Mouse (Mus musculus) regulatory T cell (primary cell): ENCODE data around the gene Cpt1a.

Experiments
- in situ Hi-C: fragments of 300-600 bp; cut with MboI, MseI; formaldehyde crosslinking; loops from one replicate; pipeline ENCODE4 v1.15.1; 2025; ENCODE audit warnings: high pct_unique_total_duplicates

Cpt1a gene

DNA sequence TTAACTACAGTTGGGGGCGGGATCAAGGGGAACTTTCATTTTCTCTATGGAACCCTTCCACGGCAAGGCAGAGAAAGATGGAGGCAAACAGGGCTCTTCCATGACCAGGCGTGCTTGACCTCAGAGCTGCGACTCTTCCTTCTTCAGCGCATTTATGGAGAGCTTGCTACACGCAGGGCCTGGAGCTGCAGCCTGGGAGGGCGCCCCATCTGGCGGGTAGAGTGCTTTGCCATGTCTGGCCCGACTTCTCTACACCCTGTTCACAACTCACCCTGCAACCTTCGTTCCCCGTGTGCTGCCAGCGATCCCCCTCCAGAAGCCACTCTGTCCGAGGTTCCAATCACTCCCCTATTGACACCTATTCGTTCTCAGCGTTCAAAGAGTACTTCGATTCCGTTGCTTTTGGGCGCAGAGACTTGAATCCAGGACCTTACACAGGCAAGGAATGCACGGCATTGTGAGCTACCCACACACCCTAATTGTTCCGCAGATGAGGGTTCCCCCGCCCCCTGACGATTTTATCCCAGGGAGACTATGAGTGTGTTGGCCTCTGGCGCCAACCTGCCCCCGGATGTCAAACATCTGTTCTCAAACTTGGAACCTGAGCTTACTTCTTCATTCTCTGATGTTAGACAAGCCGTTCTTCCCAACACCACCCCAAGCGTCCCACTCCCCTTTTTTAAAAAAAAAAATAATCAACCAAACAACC is at the start of gene Cpt1a:
Gene Cpt1a (plus strand): TSS at position 74 of the 709 bp plus-strand sequence.
- in situ Hi-C loops = loop anchor here (10.0 kb wide), 1 partner anchor 792 kb away; no protein-coding TSS in a partner anchor

DNA sequence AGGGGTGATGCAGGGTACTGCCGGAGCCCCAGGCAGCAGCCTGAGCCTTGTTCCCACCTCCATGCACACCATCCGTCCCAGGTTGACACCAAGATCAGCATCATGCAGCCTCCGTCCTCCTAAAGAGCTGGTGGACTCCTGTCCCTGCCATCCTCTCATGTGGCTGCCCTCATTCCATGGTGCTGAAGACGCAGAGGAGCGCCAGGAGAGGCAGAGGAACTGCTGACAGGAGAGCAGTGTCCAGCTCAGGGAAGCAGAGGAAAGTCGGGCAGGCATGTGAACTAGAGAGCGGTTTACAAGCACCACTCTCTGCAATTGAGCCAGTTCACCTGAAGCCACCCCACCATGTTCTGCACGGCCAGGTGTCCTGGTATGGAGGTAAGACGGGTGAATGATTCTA is 48.8 kb upstream of the Cpt1a start:
- in situ Hi-C loops = no loop called here

DNA sequence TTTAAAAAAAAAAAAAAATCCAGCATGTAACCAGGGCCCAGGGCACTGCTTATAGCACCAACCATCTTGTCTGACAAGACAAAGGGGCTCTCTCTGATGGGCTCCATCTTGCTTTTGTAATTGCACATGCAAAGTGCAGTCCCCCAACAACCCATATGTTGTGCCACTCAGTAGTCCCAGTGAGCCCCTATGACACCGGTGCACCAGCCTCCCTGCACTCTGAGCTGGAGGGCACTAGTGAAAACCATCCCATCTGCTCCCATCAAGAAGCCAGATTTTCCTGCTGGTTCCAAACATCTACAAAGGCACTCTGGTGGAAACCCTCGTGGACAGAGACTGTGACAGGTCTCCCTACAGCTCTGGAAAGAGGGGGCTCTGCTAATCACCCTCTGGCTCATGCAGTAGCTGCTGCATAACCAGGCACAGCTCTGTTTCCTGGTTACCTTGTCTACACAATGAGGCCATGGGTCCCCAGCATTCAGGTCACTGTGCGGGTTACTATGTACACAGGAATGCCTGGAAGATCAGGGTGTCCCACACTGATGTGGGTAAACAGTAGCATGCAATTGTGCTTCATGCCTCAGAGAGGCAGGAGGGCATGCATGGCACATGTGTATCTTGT is 46.3 kb upstream of the Cpt1a start:
- in situ Hi-C loops = loop anchor here (5.0 kb wide), 1 partner anchor 41 kb away; no protein-coding TSS in a partner anchor

DNA sequence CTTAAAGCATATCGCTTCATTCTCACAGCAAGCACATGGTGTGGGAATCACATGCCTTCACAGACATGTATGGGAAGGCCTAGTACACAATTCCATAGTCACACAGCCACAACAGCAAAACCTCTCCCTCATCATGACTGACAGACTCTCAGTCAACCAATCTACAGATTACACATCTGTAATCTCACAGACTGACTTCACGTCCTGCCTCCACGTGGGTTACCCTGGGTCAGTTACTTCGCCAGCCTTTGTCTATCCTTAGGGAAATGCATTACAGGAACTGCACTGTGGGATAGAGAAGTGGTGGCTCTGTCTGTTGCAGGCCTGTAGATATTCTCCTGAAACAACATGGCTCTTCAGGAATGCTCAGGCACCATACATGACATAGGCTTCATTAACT is 40.2 kb upstream of the Cpt1a start:
- in situ Hi-C loops = loop anchor here (10.0 kb wide), 1 partner anchor 163 kb away; no protein-coding TSS in a partner anchor

DNA sequence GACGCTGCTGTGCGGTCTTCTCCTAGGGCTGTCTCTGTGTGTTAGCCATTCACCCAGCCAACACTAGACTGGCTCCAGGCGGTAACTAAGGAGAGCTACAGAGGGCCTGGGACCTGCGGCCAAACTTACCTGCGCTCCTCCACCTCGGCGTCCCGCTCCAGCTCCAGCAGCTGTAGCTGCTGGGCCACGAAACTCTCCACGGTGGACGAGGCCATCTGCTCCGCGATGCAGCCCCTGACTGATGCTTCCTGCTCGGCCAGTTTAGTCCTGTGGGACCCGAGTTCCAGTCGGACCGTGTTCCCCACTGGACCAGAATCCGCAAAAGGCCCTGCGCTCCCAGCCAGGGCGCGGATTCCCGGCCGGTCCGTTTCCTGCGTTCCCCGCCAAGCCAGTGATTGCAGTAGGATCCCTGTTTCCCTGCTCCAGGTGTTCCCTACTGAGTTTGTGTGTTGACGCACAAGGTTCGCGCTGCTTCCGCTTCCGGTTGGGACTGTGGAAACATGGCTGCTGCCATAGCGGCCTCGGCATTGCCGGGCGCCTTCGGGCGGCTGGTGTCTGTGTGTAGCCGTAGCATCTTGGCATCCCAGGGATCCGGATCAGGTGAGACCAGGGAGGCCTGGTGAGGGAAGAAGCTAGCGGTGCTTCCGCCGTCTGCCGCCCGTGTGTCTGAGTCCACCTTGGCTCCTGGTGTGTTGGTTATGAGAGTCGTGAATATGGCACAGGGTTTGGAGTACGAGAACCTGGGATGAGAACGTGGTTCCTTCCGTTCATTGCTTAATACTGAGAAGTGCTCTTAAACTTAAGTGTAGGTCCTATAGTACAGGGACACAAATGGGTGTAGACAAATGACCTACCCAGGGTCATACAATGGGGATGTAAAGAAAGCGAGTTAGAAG is 39.3 kb upstream of the Cpt1a start, which contains the start of the genes Mrpl21 and Ighmbp2:
Gene Mrpl21 (plus strand): TSS at position 330 of the 896 bp plus-strand sequence.
Gene Ighmbp2 (minus strand): TSS at position 446 of the 896 bp plus-strand sequence.
- in situ Hi-C loops = loop anchor here (10.0 kb wide), 1 partner anchor 162 kb away; no protein-coding TSS in a partner anchor

DNA sequence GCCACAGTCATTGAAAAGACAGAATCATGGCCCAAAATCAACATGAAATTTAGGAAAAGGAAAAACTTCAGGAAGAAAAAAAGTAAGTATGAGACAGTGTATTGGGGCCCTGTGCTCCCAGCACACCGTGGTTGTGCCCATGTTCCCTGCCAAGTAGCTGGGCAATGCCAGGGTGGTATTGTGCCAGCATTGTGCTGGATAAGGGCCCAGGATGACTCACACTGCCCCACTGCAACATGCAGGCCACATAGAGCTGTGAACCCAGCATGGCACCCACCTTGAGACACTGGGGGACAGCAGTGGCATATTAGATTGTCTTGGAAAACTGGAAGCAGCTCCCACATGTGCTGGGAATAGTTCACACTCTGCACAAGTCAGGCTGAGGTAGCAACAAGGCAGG is 33.1 kb upstream of the Cpt1a start:
- in situ Hi-C loops = loop anchor here (10.0 kb wide), 1 partner anchor 156 kb away; no protein-coding TSS in a partner anchor

DNA sequence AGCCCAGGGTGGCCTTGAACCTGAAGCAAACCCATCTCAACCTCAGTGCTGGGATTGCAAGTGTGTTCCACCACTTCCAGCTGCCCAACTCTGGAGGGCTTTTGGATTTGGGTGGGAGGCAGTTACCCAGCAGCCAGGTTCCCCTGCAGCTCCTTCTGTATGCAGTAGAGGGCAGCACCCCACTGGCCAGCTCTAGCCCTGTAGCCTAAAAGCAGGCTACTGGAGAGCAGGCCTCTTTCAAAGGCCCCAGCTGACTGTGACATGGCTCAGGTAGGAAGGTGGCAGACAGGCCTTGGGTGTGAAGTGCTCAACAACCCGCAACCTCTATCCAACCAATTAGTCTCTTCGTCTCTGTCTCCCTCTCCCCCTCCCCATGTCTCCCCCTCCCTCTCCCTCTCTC is 30.1 kb upstream of the Cpt1a start:
- in situ Hi-C loops = no loop called here

DNA sequence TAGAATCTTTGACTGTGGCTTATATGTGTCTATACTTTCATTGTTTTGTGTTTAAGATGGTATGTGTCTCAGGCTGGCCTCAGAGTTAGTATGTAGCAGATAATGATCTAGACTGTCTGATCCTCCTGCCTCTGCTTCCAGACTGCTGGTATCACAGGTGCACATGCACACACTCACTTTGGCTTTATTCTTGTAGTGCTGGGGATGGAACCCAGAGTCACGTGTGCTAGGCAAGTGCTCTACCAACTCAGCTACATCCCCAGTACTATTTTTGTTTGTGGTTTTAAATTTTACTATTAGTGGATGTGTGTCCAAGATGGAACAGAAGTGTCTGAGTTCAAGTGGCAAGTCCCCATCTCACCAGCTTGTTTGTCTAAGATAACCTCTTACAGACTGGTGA is 29.1 kb upstream of the Cpt1a start:
- in situ Hi-C loops = no loop called here

DNA sequence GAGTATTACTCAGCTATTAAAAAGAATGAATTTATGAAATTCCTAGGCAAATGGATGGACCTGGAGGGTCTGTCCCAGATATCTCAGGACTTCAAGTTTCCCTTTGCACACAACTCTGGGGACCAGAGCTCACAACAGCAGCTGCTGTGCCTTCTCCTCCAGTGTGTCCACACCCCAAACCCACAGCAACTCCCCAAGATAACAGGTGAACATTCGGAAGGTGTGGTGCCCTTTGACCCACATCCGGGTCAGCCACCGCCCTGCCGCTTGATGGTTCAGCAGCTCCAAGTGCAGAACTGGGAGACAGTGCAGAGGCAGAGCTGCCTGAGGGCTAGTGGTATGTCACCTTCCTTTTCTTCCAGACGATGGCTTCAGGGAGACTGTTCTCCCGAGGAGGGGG is 26.9 kb upstream of the Cpt1a start:
- in situ Hi-C loops = no loop called here

DNA sequence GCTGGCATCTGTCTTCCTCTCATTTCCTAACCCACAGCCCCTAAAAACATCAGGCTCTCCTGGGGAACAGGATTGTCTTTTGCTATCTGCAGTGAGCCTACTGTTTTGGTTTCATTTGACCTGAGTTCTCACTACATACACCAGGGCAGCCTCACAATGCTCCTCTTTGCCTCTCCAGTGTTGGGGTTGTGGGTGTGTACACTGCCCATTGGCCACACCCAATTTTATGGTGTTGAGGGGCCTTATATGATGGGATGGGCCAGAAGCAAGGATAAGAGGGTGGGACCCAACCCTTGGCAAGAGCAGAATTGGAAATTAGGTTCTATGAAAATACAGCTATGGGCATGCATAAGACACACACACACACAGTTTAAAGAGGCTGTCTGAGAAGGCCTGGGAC is 25.1 kb upstream of the Cpt1a start:
- in situ Hi-C loops = no loop called here

DNA sequence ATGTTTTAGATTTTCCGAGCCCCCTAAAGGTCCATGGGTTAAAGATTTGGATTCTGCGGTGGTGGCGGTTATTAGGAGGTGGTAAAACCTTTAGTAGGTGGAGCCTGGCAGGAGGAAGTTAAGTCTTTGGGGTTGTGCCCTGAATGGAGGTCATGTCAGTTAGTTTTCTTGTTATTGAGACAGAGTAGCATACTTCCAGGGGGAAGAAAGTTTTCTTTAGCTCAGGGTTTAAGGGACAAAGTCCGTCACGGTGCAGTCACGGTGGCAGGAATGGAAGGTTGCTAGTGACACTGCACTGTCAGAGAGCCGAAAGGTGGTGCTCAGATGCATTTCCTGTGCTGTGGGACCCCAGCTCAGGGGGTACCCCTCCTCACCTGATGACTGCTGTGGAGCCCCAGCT is 24.4 kb upstream of the Cpt1a start:
- in situ Hi-C loops = no loop called here

DNA sequence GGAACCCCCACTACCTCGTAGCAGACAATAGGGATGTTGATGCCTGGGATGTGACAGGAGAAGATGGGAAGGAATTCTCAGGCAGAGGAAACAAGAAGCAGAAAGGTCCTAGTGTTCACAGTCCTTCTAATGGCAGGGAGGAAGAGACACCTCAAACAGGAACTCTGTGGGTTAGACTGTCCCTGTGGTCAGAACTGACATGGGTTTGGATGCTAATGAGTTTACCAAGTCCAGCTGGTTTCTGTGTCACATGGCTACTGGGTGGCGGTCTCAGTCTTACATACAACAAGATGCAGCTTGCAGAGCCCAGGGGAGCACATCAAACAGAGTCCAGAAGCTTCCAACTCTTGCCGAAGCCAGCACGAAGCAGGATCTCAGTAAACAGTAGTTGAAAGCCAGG is 18.1 kb upstream of the Cpt1a start:
- in situ Hi-C loops = no loop called here

DNA sequence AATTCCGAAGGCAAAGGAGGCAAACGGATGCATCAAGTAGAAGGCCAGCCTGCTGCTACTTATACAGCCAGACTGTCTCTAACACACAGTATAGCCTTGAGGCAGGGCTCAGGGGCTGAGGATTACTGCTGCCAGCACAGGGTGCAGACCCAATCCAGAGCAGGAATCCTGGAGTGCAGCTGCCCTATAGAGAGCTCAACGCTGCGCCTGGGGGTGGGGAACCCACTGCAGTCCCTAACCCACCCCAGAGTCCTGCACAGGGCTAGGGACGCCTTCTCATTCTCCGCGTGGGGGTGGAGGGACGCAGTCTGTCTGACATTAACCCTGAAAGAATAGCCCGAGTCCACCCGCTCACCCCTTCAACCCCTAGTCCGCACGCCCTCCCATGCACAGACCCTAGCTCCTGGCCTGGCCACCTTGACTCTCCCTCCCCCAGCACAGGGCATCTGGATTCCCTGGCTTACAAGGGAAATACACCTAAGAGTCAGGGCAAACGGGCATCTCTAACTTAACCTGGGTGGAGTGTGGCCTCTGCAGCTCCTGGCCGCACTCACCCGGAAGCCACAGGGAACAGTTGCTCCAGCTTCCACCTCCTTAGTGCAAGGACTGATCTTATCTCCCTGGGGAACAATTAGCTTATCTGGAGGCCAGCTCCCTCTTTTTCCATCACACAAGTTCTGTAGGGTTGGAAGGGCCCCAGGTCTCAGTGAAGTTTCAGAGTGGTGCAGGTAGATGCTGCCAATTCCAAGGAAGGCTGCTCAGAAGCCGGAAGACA is 14.8 kb upstream of the Cpt1a start:
- in situ Hi-C loops = no loop called here

DNA sequence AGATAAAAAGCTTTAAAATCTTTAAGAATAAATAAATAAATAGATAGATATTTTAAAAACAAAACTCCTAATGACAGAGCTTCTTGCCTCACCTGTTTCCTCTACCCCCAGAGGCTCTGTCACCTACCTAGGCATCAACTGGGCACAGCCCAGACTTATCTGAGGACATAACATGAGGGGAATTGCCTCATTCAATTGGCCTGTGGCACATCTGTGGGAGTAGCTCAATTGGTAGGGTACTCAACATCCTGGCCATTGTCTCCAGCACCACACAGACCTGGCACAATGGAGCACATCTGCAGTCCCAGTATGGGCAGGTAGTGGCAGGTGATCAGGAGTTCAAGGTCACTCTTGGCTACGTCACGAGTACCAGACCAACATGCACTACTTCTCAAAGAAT is 2.8 kb upstream of the Cpt1a start:
- in situ Hi-C loops = loop anchor here (5.0 kb wide), 1 partner anchor 42 kb away; no protein-coding TSS in a partner anchor

DNA sequence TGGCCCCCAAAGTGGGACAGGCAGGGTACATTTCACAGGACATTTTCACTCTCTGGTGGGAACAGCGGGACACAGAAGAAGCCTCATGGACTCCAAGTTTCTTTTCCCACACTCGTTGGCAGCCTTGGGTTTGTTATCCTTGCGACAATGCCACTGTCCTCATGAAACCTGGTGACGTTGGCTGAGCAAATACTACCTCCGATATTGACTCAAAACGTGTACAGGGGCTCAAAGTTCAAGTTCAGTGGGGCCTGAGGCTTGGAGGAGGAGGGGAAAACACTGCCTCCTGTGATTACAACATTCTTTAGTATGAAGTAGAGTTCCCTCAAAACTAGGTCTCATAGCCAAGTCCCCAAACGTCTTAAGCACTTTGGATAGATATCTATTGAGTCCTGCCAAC is 2.0 kb upstream of the Cpt1a start:
- in situ Hi-C loops = loop anchor here (10.0 kb wide), 1 partner anchor 795 kb away; no protein-coding TSS in a partner anchor

DNA sequence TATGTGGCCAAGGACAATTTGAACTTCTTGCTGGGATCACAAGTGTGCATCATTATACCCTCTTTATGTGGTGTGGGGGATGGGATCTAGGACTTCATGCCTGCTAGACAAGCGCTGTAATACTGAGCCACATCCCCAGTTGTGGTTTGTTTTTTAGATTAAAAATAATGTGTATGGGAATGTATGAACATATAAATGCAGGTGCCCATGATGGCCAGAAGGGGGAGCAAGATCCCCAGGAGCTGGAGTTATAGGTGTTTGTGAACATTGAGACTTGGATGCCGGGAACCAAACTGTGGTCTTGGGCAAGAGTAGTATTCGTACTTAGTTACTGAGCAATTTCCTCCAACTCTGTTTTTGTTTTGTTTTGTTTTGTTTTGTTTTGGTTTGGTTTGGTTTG is 1.3 kb upstream of the Cpt1a start:
- in situ Hi-C loops = loop anchor here (10.0 kb wide), 1 partner anchor 794 kb away; no protein-coding TSS in a partner anchor

DNA sequence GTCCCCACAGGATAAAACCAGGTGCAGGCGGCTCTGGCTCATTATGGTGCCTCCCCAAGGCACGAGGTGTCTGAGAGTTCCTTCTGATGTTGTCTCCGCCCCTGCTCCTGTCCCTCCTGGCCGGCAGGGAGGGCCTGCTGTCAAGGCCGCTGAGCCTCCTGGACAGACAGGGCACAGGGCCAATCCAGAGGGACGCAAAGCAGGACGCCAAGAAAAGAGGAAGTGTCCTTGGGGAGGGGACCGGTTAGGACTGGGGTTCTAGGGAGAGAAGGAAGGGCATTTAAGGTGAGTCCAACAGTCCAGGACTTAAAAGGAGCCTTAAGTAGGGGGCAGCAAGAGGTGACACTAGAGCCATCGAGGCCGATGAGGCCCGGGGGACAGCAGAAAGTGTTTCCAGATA is 517 bp upstream of the Cpt1a start:
- in situ Hi-C loops = loop anchor here (10.0 kb wide), 1 partner anchor 793 kb away; no protein-coding TSS in a partner anchor

DNA sequence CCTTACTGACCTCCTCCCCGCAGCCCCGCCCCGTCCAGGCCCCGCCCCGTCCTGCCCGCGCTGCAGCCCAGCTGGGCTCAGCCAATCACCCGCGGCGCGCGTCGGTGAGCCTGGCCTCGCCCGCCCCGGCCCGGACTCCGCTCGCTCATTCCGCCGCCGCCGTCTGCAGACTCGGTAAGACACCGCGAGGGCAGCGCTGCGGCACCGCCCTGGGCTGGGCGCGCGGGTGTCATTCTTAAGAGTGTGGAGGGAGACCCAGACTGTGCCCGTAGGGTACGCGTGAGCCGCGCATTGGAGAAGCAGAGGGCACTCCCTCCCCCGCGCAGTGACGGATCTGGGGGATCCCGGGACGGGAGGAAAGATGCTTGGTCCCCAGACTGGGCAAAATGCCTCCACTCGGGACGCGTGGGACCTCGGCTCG is 1.1 kb downstream of the Cpt1a start:
- in situ Hi-C loops = loop anchor here (10.0 kb wide), 1 partner anchor 792 kb away; no protein-coding TSS in a partner anchor

DNA sequence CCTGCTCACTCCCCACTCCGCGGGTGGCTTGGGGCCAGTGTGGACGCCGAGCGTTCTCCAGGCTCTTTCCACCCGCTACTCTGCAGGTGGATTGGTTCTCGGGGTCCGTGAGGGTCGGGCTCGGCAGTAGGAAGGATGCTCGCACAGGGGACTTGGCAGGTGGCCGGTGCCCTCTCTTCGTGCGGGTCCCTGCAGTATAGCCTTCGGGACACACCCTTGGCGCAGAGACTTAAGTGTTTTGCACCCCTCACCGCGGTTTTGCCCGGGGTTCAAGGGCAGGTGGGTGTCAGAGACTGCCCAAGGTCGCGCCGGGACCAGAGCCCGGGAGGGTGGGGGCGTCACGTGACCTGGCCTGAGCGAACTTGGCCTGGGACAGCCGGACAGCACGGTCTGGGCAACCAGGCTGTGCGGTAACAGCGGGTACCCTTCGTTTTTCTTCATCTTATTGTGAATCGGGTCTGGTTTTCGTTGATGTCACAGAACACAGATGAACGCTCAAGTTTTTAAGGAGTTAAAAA is 1.7 kb downstream of the Cpt1a start:
- in situ Hi-C loops = loop anchor here (10.0 kb wide), 1 partner anchor 791 kb away; no protein-coding TSS in a partner anchor

DNA sequence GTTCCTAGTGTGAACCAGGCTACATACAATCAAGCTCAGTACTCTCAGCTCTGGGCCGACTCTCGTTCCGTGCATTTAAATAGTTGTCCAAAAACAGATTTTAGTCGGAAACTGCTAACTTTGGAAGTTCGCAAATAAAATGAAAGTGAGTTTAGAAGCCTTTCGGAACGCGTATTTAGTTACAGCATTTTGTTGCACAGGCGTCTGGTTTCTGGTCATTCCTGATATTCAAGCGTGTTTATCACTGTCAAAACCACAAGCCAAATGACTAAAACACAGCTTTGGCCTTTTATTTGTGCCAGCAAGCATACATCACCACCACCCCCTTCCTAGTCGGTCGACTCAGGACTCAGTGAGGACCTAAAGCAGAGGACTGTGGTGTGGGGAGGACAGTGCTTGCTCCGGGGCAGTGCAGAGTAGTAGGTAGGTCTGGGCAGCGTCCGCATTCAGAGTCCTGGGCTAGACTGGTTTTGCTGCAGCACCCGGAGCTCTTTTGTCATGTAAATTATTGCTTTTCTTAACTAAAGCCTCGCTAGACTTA is 2.2 kb downstream of the Cpt1a start:
- in situ Hi-C loops = loop anchor here (10.0 kb wide), 1 partner anchor 790 kb away; no protein-coding TSS in a partner anchor
